Mouse (Mus musculus) cortical plate, adult 2 months (tissue): ENCODE results near the gene Rad51b.

ENCODE experiments used
- CTCF ChIP-seq: fragments of 200-500 bp; IDR thresholded peaks from 2 replicates; pipeline ENCODE4 v1.5.1; 2011; ENCODE audit warnings: mild to moderate bottlenecking, control low read depth, low read length; ENCODE audit not compliant: insufficient read depth; ENCODE audit errors: extremely low read depth
- POLR2A ChIP-seq: fragments of 200-500 bp; IDR thresholded peaks from 2 replicates; pipeline ENCODE4 v1.6.1; 2011; ENCODE audit warnings: mild to moderate bottlenecking, low read length, control low read depth; ENCODE audit not compliant: insufficient read depth; ENCODE audit errors: extremely low read depth

- TF ChIP-seq CTCF (no peak), POLR2A (no peak)
These were observed 248.0 kb downstream of the Rad51b start for GRCm38 (mm10) chr12:79545063-79545462.
